Mouse (Mus musculus) mouse trophoblast stem cell (cell line): ENCODE results near the gene Pnp.
"Not testable (repeated sequence)": the region's sequence is repeated elsewhere in the genome, so short reads cannot be mapped to it uniquely, and the experiment has no call there.

Experiments
- in situ Hi-C, 2 experiments: fragments of 300-500 bp; cut with MseI, MboI; formaldehyde crosslinking; loops; 2 replicates in 1 of 2; 3 replicates in 1 of 2; pipeline ENCODE4 v1.15.1; 2025

The Pnp gene

GRCm38 (mm10) chr14:50930377-50930753 is 517 bp upstream of the Pnp start:
- in situ Hi-C loops, result no loop called here

GRCm38 (mm10) chr14:50931493-50932020 is 675 bp downstream of the Pnp start:
- in situ Hi-C loops, result no loop called here

DNA sequence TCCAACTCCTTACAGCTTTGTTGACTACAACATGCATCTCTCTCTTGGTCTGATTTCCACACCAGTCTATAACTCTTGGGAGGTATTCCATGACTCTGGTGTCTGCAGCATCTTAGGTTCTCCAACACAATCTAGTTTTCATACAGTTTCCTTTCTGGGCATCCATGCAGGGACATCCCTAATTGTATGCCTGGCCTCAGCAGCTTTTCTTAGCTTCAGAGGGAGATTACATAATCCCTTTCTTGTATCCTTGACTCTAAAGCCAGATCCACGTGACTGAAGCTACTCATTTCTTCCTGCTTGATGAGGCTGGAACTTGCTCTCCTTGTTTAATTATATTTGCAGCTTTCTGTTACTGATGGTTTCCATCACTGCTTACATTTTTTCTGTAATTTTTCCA is 5.8 kb downstream of the Pnp start:
- in situ Hi-C loops, result no loop called here

DNA sequence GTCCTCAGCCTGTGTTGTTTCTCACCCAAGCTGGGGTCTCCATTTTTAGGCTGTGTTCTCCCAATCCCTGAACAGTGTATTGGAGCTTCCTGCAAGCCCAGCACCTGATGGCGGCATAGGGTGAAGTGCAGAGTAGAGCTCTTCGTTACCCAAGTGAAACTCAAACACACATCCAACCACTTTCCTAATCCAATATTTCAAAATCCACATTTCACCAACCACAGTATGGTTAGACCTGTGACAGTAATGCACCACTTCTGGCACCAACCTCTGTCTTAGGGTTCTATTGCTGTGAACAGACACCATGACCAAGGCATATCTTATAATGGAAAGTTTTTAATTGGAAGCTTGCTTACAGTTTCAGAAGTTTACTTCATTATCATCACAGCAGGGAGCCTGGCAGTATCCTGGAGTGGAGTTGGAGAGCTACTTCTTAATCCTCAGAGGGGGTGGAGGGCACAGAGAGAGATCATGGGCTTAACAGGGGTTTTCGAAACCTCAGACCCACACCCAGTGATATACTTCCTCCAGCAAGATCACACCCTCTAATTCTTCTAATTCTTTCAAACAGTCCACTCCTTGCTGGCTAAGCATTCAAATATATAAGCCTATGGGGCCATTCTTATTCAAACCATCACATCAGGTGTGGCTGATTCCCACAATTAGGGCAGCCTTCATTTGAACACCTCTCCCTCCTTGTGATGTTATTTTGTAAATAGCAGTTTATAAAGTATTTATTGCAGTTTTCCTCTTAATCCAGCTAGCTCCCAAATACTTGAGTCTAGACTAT is 7.4 kb downstream of the Pnp start:
- in situ Hi-C loops, result no loop called here

DNA sequence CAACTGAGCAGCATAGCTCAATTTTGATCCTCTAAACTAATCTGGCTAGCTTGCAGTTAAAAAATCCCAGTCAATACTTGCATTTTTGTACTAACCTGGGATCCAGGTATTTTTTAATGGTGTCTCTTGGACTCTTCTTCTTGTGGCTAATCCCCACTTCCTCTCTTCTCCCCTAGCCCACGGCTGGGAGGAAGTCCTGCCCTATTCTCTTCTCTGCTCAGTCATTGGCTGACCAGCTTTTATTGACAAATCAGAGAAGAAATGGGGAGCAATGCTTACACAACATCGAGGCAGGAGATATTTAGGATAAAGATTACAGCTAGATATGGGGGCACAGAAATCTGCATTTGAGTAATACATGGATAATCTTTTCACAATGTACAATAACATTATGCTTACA is 8.1 kb downstream of the Pnp start:
- in situ Hi-C loops, result no loop called here

GRCm38 (mm10) chr14:50943932-50944667 is 13.2 kb downstream of the Pnp start, which contains the start of gene Gm49342:
Gene Gm49342, plus strand, starts transcription at chr14:50944517.
- in situ Hi-C loops, result no loop called here

GRCm38 (mm10) chr14:50944668-50945033 is 13.8 kb downstream of the Pnp start:
- in situ Hi-C loops, result not testable (repeated sequence)

DNA sequence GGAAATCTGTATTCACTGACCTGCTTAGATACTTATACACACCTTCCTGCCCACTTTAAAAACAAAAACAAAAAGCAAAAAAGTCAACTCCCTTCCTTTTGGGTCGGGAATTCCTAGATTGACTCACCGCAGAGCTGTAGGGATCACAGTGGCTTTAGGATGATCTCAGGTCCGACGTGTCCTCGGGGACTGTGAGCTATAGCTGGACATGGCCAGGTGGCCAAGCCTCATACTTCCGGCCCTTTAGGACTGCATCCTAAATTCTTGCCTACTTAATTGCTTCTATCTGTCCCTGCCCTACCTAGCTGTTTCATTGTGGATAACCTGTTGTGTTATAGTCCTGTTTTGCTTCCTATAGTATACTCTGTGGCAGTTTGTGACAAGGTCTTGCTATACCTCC is 14.2 kb downstream of the Pnp start:
- in situ Hi-C loops, result not testable (repeated sequence)

GRCm38 (mm10) chr14:50945526-50945925 is 14.6 kb downstream of the Pnp start:
- in situ Hi-C loops, result not testable (repeated sequence)

- in situ Hi-C loops, result no loop called here
Measured at GRCm38 (mm10) chr14:50955487-50955886, 24.6 kb downstream of the Pnp start.

GRCm38 (mm10) chr14:50955942-50956508 is 25.1 kb downstream of the Pnp start, which contains the start of gene Pnp2:
Gene Pnp2, plus strand, starts transcription at chr14:50955992.
- in situ Hi-C loops, result not testable (repeated sequence)

GRCm38 (mm10) chr14:50956724-50957123 is 25.8 kb downstream of the Pnp start:
- in situ Hi-C loops, result not testable (repeated sequence)

- in situ Hi-C loops, result not testable (repeated sequence)
Measured at GRCm38 (mm10) chr14:50957146-50957545, 26.3 kb downstream of the Pnp start.

DNA sequence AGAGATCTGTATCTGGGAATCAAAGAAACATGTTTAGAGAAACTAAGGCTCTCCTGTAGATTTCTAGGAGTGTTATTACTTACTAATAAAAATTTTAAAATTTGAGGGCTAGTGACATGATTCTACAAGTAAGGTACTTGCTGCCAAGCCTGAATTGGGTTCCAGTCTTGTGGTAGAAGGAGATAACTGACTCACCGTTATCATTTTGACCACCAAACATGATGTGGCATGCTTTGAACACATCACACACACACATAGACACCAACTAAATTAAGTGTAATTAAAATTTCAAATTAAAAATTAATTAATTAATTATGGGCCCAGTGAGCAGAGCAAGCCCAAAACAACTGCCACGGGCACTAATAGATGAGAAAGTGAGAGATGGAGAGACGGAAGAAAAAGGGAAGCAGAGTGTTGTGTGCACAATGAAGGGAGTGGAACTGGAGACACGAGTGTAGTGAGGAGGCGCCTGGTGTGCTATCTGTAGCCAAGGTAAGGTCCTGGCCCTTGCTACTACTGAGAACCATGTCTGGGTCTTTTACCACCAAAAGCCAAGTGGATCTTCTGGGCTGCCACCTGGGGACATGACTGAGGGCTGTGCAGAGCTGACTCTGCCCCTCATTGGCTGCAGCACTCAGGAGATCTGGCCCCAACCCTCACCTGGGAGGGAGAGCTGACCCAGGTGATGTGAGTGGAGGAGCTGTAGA is 27.6 kb downstream of the Pnp start:
- in situ Hi-C loops, result not testable (repeated sequence)

- in situ Hi-C loops, result no loop called here
Measured at GRCm38 (mm10) chr14:50968216-50968980, 37.5 kb downstream of the Pnp start.

- in situ Hi-C loops, result no loop called here
Measured at GRCm38 (mm10) chr14:50969041-50969440, 38.2 kb downstream of the Pnp start.

DNA sequence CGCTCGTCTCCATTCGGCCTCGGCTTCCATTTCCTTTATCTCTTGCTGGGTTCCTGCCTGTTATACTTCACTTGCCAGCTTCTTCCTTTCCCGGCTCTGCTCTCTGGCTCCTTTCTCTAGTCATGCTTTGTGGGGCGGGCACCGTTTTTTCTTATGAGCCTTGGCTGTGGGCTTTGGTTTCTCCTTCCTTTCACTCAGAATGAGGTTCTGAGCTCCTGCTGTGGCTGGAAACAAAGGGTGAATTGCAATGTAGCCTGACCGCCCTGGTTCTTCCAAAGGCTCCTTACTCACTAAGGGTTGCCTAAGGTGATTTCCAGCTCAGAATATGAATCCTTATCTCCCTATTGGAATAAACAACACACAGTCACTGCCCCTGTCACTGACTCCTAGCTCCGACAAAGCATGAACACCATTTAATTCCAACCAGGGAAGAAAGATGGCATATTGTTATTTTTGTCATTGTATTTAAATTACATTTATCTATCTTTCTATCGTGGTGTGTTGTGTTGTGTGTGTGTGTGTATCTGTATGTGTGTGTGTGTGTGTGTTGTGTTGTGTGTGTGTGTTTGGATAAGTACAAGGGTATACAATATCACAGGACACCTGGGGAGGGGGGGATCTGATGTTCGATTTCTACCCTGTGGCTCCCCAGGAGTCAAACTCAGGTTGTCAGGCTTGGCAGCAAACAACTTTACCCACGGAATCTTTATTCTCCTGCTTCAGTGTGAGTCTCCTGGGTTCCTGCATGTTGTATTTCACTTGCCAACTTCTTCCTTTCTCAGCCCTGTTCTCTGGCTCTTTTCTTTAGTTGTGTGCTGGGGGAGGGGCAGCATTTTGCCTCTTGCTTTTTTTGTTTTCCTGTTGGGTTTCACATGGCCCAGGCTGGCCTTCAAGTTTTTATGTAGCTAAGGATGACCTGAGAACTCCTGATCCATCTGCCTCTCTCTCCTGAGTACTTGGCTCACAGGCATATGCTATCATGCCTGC is 39.0 kb downstream of the Pnp start:
- in situ Hi-C loops, result no loop called here

- in situ Hi-C loops, result no loop called here
Measured at GRCm38 (mm10) chr14:50970822-50971221, 39.9 kb downstream of the Pnp start.

GRCm38 (mm10) chr14:50973054-50973453 is 42.2 kb downstream of the Pnp start:
- in situ Hi-C loops, result not testable (repeated sequence)

GRCm38 (mm10) chr14:50973700-50974099 is 42.8 kb downstream of the Pnp start:
- in situ Hi-C loops, result no loop called here
